Mouse (Mus musculus): ENCODE measurements at regions not wholly inside any gene's neighbourhood (a gene's known extent, or its start where the extent isn't known, plus 50 kb on each side); places are given as distances from the start of the nearest gene placed in this dataset.
"Not testable (repeated sequence)": the region's sequence is repeated elsewhere in the genome, so short reads cannot be mapped to it uniquely, and the experiment has no call there.

- DNase-seq (ENCODE audit: low spot score), result no peak
Observed at GRCm38 (mm10) chr13:97421831-97422230, 180.9 kb downstream of the Enc1 start.

- DNase-seq (ENCODE audit: low spot score), result no peak
Observed at GRCm38 (mm10) chr13:97420773-97421172, 179.9 kb downstream of the Enc1 start.

- no peak for DNase-seq (ENCODE audit: low spot score)
Observed at GRCm38 (mm10) chr13:97419100-97419499, 178.2 kb downstream of the Enc1 start.

- DNase-seq (ENCODE audit: low spot score), result no peak
Observed at GRCm38 (mm10) chr13:97418681-97419080, 177.8 kb downstream of the Enc1 start.

GRCm38 (mm10) chr13:97418081-97418480 lies 177.2 kb downstream of the Enc1 start:
- no peak for DNase-seq (ENCODE audit: low spot score)

GRCm38 (mm10) chr13:97415927-97416709 lies 175.2 kb downstream of the Enc1 start:
- DNase-seq (ENCODE audit: low spot score), result no peak

GRCm38 (mm10) chr13:97415381-97415780 lies 174.5 kb downstream of the Enc1 start:
- DNase-seq (ENCODE audit: low spot score), result no peak

- DNase-seq (ENCODE audit: low spot score), result no peak
Observed at GRCm38 (mm10) chr13:97412151-97412550, 171.2 kb downstream of the Enc1 start.

GRCm38 (mm10) chr13:97410550-97411201 lies 169.8 kb downstream of the Enc1 start:
- no peak for DNase-seq (ENCODE audit: low spot score)

GRCm38 (mm10) chr13:97409891-97410525 lies 169.1 kb downstream of the Enc1 start:
- DNase-seq (ENCODE audit: low spot score), result no peak

- no peak for DNase-seq (ENCODE audit: low spot score)
Observed at GRCm38 (mm10) chr13:97409291-97409780, 168.4 kb downstream of the Enc1 start.

GRCm38 (mm10) chr13:97408414-97409290 lies 167.7 kb downstream of the Enc1 start:
- no peak for DNase-seq (ENCODE audit: low spot score)

GRCm38 (mm10) chr13:97407773-97408172 lies 166.9 kb downstream of the Enc1 start:
- no peak for DNase-seq (ENCODE audit: low spot score)

GRCm38 (mm10) chr13:97406678-97407077 lies 165.8 kb downstream of the Enc1 start:
- DNase-seq (ENCODE audit: low spot score), result peak; percentile 37

- DNase-seq (ENCODE audit: low spot score), result no peak
Observed at GRCm38 (mm10) chr13:97402164-97402761, 161.4 kb downstream of the Enc1 start.

- no peak for DNase-seq (ENCODE audit: low spot score)
Observed at GRCm38 (mm10) chr13:97401620-97402019, 160.7 kb downstream of the Enc1 start.

- DNase-seq (ENCODE audit: low spot score), result no peak
Observed at GRCm38 (mm10) chr13:97398041-97398440, 157.1 kb downstream of the Enc1 start.

GRCm38 (mm10) chr13:97396899-97397640 lies 156.2 kb downstream of the Enc1 start:
- DNase-seq (ENCODE audit: low spot score), result no peak

GRCm38 (mm10) chr13:97396286-97396685 lies 155.4 kb downstream of the Enc1 start:
- not testable (repeated sequence) for DNase-seq (ENCODE audit: low spot score)

GRCm38 (mm10) chr13:97394756-97395454 lies 154.0 kb downstream of the Enc1 start:
- no peak for DNase-seq (ENCODE audit: low spot score)
